Mouse (Mus musculus) activated CD4-positive, CD25-positive, alpha-beta regulatory T cell, adult 4 months (primary cell): ENCODE results near the gene Pawr. TPM values are rescaled to one million over a fixed set of nuclear protein-coding genes. Genes with fewer than 3 reads are reported as not detected.

Source experiments
- ATAC-seq: one replicate; pipeline ENCODE4 v1.8.0; 2017
- polyA plus RNA-seq, 2 experiments: library from polyadenylated mRNA; unstranded; fragments of 100-300 nt; shearing (Covaris generic); gene quantifications; one replicate each; pipeline ENCODE4 v1.2.1; 2017

The Pawr gene
- polyA plus RNA-seq, 2 experiments from 2014 or later: not detected

DNA sequence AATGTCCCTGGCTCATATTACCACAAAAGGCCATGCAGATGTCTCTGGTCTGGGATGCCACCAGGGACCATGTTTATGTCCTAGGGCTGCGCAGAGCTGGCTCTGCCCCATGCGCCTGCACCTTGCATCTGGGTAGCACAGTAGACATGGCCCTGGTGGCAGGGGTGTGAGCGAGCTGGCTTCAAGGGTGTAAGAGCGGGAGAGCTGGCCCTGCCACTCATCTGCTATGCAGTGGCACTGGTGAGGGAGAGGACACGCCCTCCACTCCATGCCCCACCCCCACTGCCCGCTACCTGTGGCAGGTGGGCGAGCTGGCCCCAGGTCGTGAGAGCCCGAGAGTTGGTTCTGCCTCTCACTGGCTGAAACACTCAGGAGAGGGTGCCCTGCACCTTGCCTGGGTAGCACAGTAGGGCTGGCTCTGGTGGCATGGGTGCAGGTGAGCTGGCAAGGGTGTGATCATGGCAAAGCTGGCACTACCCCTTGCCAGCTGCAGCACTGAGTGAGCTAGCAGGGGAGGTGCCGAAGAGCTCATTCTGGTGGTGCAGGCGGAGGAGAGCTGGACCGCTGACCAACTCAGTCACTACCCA is 24.8 kb downstream of the Pawr start:
- no peak for ATAC-seq

DNA sequence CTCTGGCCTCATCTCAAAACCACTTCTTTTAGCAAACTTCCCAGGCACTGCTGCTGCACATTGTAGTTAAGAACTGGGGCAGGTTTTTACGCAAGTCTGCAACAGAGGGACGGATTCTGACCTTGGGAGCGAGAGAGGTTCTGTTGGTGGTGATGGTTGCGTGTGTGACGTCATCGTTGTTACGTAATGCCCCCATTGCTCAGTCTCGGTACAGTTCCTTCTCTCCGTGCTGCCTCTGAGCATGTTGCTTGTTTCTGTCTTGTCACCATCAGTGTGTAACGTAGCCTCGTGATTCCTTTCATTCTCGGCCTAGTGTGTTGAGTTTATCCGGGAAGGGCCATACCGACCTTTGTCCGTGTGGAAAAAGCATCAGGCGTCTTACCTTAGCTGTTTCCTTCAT is 28.1 kb downstream of the Pawr start:
- no peak for ATAC-seq

DNA sequence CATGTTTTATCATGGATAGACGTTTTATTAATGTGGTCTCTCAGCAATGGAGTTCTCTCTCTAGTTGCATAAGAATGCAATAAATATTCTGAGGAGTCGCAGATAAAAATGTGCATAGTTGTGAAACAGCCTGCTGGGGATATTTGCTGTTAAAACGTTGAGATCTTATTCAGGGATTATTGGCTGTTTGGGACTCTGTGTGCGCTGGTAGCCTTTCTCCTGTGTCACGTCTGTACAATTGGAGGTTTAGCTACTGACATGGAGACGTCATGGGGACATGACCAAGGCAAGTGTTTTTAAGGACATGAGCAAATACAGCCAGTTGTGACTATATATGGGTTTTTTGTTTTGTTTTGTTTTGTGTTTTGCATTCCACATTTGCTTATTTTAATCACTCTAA is 28.9 kb downstream of the Pawr start:
- ATAC-seq: no peak

DNA sequence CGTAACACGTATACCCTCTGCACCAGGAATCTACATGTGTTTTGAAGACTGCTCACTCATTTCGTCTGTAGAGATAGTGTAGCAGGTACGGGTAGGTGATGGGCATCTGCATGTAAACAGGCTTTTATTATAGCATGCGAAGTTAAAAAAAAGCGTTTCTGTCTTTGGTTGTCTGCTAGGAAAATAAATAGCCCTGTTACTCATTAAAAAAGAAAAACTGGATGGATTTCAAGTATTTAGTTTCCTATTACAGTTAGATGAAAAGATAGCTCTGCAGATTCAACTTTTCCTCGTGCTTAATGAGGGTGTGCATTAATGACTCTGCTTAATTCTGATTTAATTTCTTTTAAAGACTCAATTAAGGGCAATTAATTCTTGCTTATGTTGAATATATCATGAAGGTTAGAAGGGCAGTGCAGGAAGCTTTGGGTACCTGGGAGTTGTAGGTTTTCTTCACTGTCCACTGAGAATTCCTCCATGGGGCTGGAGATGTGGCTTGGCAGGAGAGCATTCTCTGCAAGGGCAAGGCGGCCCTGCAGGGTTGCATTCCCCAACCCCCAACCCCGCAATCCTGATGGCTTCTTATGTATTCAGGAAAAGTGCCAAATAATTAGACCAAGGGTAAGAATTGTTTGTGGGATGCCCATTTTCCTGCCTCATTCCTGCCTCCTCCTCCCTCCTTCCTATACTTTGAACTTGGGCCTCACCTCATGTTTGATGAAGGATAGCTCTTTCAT is 29.7 kb downstream of the Pawr start:
- ATAC-seq: no peak

DNA sequence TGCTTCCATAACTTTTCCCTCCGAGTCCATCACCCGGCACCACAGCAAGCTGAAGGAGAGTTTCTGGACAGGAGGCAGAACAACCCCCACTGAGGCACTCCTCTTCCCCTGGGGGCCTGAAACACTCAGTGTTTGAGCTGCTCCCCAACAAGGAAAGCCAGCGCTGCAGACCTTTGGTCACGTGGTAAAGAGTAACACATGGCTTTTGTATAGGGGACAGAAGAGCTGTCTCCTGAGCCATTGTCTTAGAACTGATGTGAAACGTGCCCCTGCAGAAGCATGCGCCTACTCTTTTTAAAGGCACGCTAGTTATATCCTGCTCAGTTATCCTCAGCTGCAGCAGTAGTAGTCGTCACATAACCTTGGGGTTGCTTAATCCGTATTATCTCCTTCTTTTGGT is 32.0 kb downstream of the Pawr start:
- ATAC-seq: no peak

DNA sequence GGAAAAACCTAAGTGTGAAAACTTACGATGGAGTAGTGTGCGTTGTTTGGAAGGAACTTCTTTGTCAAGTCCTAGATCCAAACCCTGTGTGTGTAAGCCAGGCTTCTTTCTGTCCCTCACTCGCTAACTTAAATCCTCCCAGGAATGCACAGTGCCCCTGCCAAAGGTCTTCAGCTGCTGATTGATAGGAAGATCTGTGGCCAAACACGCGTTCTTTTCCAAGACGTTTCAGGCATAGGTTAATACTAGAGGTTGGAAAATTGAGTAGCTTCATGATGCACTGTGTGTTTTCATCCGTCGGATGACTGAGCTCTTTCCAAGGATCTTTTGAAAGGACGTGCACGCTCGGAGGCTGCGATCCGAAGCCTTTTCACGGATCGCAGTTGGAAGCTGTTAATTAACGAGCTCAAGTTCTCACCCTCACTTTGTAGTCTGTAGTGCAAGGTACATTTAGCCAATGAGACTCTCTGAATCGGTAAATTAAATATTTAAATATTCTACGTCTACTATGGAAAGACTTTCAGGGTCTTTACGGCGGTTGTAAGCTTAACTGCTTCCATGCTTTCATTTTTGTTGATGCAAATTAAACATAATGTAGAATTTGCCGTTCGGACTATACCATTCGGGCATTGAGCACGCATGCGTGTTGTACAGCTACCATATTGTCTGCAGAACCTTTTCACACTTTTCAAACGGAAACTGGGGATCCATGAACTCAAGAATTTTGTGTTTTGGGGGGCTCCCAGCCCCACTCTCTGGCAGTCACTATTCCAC is 33.2 kb downstream of the Pawr start:
- ATAC-seq: no peak

DNA sequence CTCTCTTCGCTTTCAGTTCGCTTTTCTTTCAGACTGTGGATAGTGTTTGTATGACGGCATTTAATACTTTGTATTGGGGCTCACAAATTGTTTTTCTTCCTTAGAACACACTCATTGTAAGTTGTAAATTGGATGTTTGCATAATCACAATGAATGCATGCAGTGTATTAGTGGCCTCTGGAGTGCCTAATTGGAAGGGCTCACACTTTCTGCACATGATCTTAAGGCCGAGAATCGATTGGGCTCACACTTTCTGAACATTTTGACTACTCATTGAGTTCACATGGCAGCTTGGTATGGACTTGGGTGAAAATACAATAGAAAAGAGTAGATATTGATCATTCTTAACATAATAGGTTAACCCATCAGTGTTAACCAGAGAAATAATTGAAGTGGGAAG is 34.3 kb downstream of the Pawr start:
- ATAC-seq: no peak

DNA sequence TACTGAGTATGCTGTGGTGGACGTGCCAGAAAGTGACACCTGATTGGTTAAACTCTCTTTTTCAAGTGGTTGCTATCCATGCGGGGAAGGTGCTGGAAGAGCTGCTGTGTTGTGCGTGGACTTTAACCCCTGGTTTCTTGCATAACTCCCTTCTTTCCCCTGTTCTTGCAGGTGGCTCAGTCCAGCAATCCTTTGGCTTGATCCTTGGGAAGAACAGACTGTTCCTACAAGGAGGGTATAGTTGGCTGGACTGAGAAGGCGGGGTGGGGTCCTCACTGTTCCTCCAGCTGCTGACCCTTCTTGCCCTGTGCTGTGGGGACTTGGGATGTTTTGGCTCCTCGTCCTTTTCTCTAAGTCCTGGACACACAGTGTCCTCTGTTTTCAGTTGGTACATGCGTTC is 36.4 kb downstream of the Pawr start:
- ATAC-seq: no peak

DNA sequence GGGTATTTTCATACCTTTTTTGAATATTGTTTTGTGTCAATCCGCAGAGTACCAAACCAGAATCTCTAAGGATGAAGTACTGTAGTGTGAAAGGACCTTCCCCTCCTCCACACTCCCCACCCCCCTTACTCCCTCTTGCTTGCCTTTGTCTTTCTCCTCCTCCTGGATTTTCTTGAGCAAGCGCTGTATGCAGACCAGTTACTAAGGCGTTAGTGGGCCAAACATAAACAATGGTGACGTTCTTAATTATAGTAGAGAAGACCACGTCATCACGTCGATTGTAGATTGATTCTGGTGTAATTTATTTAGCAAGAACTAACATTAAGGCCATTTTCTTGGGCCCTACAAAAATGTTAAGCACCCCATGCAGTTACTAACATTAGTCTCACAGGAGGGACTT is 40.3 kb downstream of the Pawr start:
- ATAC-seq: no peak

DNA sequence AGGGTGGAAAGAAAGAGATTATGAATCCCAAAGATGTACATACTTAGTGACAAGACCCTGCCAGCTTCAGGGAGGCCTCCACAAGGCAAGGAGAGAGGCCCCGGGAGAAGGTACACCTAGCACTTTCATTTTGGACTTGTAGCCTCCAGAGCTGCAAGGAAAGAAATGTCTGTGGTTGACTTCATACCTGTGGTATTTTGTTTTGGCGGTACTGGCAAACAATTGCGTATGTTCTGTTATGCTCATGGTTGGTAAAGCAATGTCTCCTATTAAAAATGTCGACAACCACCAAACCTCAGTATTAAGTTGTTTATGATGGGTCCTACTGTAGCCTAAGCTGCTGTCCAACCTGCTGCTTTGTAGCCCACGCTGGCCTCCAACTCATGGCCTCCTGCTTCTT is 40.9 kb downstream of the Pawr start:
- no peak for ATAC-seq

DNA sequence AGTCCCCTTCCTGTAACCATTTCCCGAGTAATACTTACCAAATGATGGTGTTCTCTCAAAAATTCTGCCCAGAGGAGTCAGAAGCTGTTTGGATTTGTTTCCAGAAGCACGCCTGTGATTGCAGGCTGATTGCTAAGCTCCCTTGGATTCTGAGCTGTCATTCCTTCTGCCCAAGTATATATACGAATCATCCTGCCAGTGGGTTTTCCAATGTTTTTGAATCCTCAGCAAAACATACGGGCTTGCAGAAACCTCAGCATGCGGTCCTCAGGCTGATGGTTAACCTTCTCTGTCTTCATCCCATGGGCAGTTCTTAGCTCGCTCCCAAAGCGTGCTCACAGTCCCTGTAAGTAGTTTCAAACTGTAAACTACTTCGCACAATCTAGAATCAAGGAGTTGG is 43.9 kb downstream of the Pawr start:
- ATAC-seq: no peak

DNA sequence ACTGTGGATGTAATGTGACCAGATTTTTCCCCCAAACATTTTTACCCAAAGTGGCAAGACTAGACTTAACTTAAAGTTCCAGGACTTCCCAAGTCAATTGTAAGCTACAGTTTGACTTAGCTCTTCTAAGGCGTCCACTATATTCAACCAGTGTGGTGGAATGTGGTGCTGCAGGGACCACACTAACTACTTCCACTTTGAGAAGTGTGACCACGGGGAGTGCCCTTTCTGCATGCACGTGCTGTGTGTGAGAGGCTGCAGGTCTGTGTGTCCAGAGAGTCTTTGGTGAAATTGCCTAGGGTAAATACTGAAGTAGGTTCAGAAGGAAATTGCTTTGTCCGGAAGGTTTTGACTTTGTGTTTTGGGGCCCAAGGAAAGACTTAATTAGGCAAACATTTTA is 44.4 kb downstream of the Pawr start:
- ATAC-seq: no peak

DNA sequence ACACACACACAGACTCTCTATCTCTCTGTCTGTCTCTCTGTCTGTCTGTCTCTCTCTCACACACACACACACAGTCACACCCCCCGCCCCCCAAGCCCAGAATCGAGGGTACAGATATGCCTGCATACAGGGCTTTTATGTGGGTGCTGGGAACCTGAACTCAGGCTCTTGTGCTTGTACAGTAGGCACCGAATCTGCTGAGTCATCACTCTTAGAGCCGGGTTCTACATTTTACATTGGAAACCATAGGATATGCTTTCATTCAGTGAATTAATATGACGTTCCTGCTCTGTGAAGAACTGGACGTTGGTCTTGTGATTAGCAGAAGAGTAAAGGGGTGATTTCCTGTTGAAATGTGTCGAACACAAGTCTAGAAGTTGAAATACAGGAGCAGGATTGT is 45.4 kb downstream of the Pawr start:
- no peak for ATAC-seq

DNA sequence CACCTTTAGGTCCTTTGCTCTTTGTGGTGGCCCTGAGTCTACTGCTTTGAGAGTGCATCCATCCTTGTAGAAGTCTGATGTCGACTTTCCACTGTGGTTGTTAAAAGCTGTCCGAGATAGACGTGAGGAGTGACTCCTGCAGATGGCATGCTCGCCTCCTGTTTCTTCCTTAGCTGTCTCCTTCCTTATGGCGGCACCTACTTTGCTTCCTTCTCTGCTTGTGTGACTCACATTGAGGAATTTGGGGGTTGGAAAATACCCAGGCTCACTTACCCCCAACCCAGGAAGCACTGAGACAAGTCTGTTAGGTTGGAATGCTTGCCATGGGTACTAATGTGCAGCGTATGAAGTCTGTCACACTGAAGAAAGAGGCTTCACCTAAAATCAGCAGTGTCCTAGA is 46.1 kb downstream of the Pawr start:
- ATAC-seq: no peak

DNA sequence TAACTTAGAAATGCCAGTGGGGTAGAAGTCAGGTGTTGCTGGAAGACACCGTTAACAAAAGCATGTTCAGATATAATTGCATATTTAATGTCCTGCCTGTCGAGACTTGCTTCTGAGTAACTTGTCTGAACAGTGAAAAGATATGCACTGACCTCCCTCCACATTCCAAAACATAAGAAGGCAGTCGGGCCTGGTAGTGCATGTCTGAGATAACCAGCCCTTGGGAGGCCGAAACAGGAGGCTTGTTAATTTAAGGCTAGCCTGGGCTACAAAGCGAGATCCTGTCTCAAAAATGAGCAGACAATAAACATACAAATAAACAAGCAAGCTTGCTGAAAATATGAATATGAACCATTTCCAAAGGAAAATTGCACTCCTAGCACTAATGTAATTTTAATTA is 46.6 kb downstream of the Pawr start:
- no peak for ATAC-seq

DNA sequence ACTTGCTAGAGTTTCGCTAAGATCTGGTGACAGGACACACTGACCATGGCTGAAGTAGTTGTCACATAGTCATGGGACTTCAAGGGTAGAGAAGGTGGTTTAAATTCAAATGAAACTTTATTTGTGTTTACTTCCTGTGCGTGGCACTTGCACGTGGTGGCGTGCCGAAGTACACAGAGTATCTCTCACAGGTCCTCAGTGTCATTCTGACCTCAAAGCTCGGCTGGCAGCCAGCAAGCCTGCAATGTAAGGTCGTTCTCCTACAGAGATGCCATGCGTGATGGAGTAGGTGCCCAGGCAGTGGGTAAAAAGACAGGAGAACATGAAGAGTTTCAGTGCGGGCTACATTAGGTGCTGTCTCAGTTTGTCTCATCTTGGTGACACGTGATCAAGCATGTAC is 48.8 kb downstream of the Pawr start:
- ATAC-seq: no peak

DNA sequence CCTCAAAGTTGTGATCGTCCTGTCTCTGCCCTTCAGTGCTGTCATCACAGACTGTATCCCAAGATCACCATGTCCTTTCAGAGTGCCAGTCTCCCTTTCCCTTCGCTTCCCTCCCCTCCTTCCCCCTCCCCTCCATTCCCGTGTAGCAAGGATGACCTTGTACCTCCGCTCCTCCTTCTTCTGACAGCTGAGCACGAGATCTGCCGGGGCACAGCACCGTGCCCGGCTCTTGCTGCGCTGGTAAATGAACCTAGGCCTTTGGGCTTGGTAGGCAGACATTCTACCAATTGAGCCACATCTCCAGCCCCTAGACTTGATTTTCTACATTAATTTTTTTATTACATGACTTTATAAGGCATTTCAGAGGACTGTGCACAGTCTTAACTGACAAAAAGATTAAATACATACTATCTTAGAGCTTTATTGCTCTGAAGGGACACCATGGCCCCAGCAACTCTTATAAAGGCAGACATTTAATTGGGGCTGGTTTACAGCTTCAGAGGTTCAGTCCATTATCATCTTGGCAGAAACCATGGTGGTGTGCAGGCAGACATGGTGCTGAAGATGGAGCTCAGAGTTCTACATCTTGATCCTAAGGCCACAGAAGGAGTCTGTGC is 52.3 kb downstream of the Pawr start:
- ATAC-seq: no peak

DNA sequence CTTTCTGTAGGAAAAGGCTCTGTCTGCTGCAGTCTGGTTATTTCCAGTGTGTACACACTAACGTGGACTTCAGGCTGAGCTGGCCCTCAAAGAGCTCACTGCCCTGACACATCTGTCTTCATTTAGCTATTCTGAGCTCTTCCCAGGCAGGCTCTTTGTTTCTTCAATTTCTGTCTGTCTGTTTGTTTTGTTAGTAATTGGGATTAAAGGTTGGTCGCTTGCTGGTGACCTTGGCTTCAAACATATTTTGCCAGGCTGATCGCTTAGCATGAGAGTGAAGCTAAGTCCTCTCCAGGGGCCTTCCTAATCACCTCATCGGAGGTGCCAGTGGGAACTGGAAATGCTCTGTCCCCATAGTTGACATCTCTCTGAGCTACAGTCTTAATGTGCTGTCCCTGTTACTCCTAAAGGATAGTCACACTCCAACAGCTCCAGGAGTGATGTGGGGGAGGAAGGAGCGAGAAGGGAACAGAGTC is 53.6 kb downstream of the Pawr start:
- ATAC-seq: no peak

DNA sequence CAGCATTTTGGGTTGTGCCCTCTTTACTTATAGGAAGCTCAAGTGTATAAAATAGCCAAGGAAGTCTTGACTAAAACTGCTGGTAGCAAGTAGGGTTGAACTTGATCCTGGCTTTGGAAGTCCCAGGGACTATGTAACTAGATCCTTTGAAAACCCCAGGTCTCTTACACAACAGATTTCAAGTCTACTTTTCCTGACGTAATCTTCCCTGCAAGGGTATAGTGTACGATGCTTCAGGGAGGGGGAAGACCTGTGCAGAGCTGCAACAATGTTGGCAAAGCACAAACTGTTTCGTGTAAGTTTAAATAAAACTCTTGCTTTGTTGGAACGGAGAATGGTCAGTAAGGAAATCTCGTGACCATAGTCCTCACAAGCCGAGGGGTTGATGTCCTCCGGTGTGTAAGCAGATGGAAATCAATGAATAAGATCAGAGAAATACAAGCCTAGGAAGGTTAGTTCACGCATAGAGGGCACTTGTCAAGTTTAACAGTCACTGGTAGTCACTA is 56.5 kb downstream of the Pawr start:
- no peak for ATAC-seq

DNA sequence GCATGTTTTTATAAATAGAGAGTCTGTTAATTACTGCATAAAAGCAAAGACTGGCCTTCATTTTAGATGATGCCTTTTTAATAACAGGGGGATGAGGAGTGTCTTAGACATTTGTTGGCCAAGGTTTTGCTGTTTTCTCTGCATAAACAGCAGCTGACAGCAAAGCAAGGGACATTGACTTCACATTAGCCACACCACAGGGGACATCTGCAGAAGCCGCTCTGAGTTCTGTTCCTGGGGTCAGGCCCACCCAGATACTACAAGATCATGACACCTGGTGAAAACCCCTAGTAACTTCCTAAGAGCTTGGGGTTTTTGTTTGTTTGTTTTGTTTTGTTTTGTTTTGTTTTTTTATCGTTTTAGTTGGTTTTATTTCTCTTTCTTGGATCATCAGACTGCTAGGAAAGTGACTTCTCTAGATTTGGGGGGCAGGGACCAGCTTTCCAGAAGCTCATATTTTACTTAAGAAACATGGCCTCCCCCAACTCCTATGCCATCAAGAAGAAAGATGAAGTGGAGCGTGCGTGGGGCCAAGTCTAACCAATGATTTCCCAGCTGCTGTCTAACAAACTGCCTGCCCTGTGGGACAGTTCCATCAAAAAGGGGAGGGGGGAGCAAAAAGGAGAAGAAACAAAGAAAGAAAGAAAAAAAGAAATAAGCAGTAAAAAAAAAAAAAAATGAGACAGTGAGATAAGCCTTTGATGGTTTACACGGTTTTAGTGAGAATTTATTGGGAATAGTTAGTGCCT is 57.4 kb downstream of the Pawr start:
- no peak for ATAC-seq

DNA sequence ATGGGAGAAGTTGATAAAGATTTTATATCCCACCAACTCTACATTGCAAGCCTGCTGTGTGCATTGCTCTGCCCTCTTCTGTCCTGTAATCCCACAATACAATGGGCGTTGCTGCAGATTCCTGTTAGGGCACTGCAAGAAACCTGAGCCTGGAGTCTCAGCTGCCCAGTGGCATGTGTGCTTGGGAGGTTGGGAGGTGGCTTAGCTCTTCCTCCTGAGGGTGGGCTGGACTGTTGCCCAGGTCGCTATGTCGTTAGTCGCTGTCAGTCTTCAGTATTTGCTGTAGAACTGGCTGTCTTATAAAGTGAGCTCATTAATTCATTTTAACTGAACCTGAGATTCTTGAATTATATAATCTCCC is 58.0 kb downstream of the Pawr start:
- ATAC-seq: no peak

DNA sequence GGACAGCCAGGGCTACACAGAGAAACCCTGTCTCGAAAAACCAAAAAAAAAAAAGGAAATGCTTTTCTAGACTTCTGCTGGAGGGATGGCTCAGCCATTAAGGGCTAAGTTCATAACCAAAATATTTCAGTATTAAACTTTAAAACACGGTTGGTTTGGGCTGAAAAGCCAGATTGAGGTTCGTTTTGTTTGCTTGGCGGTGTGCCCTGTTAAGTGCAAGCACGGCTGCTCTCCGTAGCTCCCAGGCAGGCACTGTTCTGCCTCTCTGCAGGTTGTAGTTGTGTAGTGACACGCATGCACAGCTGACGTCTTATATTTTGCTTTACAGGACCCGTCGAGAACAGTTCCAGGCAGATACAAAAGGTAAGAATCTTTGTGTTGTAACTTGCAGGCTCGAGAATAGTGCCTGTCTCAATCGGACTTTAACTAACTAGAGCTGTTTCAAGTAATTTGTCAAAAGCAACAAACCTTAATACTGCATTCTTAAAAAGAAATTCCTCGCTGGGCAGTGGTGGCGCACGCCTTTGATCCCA is 59.5 kb downstream of the Pawr start:
- ATAC-seq: no peak
